Mouse (Mus musculus): ENCODE data around the gene Tnfsf14.
A peak's percentile ranks its signal among the peaks of the same experiment; 100 is the strongest.

Tnfsf14 gene

GRCm38 (mm10) chr17:57201841-57202724, 8.1 kb upstream of the Tnfsf14 start:
- no peak for DNase-seq (ENCODE audit: low spot score in 2 of 2)

- DNase-seq (ENCODE audit: low spot score in 2 of 2), result peak; percentile 20 to 46
These were observed 4.3 kb upstream of the Tnfsf14 start for GRCm38 (mm10) chr17:57198252-57198651.

- DNase-seq (ENCODE audit: low spot score in 2 of 2), result no peak
These were observed 1.5 kb upstream of the Tnfsf14 start for GRCm38 (mm10) chr17:57195326-57196010.

GRCm38 (mm10) chr17:57194771-57195170, 794 bp upstream of the Tnfsf14 start:
- DNase-seq (ENCODE audit: low spot score in 2 of 2), result no peak

- peak; percentile 24 to 59 for DNase-seq (ENCODE audit: low spot score in 2 of 2)
These were observed 5.3 kb downstream of the Tnfsf14 start for GRCm38 (mm10) chr17:57188510-57189192.

GRCm38 (mm10) chr17:57185641-57186040, 8.3 kb downstream of the Tnfsf14 start:
- no peak for DNase-seq (ENCODE audit: low spot score in 2 of 2)

- DNase-seq (ENCODE audit: low spot score in 2 of 2), result peak in 1 of 2 experiments; percentile 24
These were observed 11.1 kb downstream of the Tnfsf14 start for GRCm38 (mm10) chr17:57182871-57183270.

GRCm38 (mm10) chr17:57180363-57180762, 13.6 kb downstream of the Tnfsf14 start:
- peak; percentile 49 to 51 for DNase-seq (ENCODE audit: low spot score in 2 of 2)

GRCm38 (mm10) chr17:57173351-57173750, 20.6 kb downstream of the Tnfsf14 start:
- DNase-seq (ENCODE audit: low spot score in 2 of 2), result no peak

- DNase-seq (ENCODE audit: low spot score in 2 of 2), result no peak
These were observed 21.6 kb downstream of the Tnfsf14 start for GRCm38 (mm10) chr17:57172378-57172777.

- no peak for DNase-seq (ENCODE audit: low spot score in 2 of 2)
These were observed 23.2 kb downstream of the Tnfsf14 start for GRCm38 (mm10) chr17:57170616-57171260.

- peak; percentile 60 to 78 for DNase-seq (ENCODE audit: low spot score in 2 of 2)
These were observed 26.9 kb downstream of the Tnfsf14 start for GRCm38 (mm10) chr17:57166800-57167791.

- DNase-seq (ENCODE audit: low spot score in 2 of 2), result no peak
These were observed 40.2 kb downstream of the Tnfsf14 start for GRCm38 (mm10) chr17:57153787-57154186.

GRCm38 (mm10) chr17:57153006-57153405, 41.0 kb downstream of the Tnfsf14 start:
- no peak for DNase-seq (ENCODE audit: low spot score in 2 of 2)

- peak; percentile 7 to 21 for DNase-seq (ENCODE audit: low spot score in 2 of 2)
These were observed 44.8 kb downstream of the Tnfsf14 start, which contains the start of gene Cd70 for GRCm38 (mm10) chr17:57148994-57149803. Gene Cd70 (minus strand): TSS chr17:57149777.

- DNase-seq (ENCODE audit: low spot score in 2 of 2), result no peak
These were observed 45.6 kb downstream of the Tnfsf14 start for GRCm38 (mm10) chr17:57148343-57148742.

GRCm38 (mm10) chr17:57145115-57145514, 48.9 kb downstream of the Tnfsf14 start:
- no peak for DNase-seq (ENCODE audit: low spot score in 2 of 2)

- no peak for DNase-seq (ENCODE audit: low spot score in 2 of 2)
These were observed 50.3 kb downstream of the Tnfsf14 start for GRCm38 (mm10) chr17:57143704-57144103.

GRCm38 (mm10) chr17:57139708-57140107, 54.3 kb downstream of the Tnfsf14 start:
- no peak for DNase-seq (ENCODE audit: low spot score in 2 of 2)

Measured in natural killer cell, adult 2 months (primary cell).